Mouse (Mus musculus) cerebellum, adult 2 months (tissue): ENCODE data around the gene Git2. TPM values are rescaled to one million over a fixed set of nuclear protein-coding genes. Genes with fewer than 3 reads are reported as not detected.
A peak's percentile ranks its signal among the peaks of the same experiment; 100 is the strongest.

Experiments used
- DNase-seq, 2 experiments: peaks; one replicate each; pipeline ENCODE4 v3.0.0; 2021
- H3K27ac ChIP-seq: fragments of 200-500 bp; 2 replicates; pipeline ENCODE4 v1.5.1; 2012; ENCODE audit warnings: low read length, control low read depth, inconsistent platforms; ENCODE audit not compliant: insufficient read depth
- H3K27me3 ChIP-seq: fragments of 200-500 bp; 2 replicates; pipeline ENCODE4 v1.6.1; 2012; ENCODE audit warnings: inconsistent platforms, mild to moderate bottlenecking, low read length, moderate library complexity; ENCODE audit not compliant: control insufficient read depth, insufficient read depth
- H3K4me1 ChIP-seq: fragments of 200-500 bp; 2 replicates; pipeline ENCODE4 v1.6.1; 2011; ENCODE audit warnings: low read length; ENCODE audit not compliant: control insufficient read depth, insufficient read depth
- H3K4me3 ChIP-seq: fragments of 200-500 bp; replicated peaks from 2 replicates; pipeline ENCODE3; 2011; ENCODE audit warnings: mild to moderate bottlenecking, low read depth, low read length, control low read depth; ENCODE audit not compliant: insufficient read depth
- CTCF ChIP-seq: fragments of 200-500 bp; IDR thresholded peaks from 2 replicates; pipeline ENCODE4 v1.5.1; 2011; ENCODE audit warnings: low read depth, mild to moderate bottlenecking, control low read depth, low read length, moderate library complexity, borderline replicate concordance; ENCODE audit not compliant: insufficient read depth
- POLR2A ChIP-seq: fragments of 200-500 bp; IDR thresholded peaks from 2 replicates; pipeline ENCODE4 v1.6.1; 2011; ENCODE audit warnings: low read length, control low read depth, borderline replicate concordance; ENCODE audit not compliant: insufficient read depth
- WGBS: fragments of 180-500 bp; shearing (Covaris S2); methylation state at CpG from one replicate; pipeline ENCODE4 v1.1.7; 2018; 5-methylcytosine and 5-hydroxymethylcytosine counted together
- polyA plus RNA-seq: library from polyadenylated mRNA; depleted of rRNA; stranded (reverse); fragments of >200 nt; gene quantifications from 2 replicates; pipeline ENCODE4 v1.2.3, GENCODE M21; 2012

Git2 gene
- polyA plus RNA-seq, 1 experiment: 96.5 TPM

DNA sequence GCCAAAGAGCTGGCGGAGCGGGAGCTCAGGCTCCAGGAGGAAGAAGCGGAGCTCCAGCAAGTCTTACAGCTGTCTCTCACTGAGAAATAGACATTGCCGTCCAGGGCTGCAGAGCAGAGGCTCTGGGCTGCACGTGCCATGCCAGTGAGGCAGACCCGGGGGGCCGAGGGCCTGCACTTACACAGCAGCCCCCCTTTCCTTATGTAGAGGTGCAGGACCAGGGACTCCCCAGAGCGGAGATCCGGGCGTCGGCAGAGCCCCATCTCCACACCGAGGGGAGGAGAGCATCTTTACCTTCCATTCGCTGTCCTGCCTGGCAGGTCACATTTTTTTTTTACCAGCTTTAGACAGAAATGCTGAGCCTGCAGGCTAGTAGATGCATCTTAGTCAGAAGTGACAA is 29.0 kb upstream of the Git2 start:
- H3K27ac ChIP-seq: peak overlapping the region; percentile 39; the same call in 1 of the 2 replicates
- 65% methylated on average over 13 of the region's 13 CpGs for WGBS

DNA sequence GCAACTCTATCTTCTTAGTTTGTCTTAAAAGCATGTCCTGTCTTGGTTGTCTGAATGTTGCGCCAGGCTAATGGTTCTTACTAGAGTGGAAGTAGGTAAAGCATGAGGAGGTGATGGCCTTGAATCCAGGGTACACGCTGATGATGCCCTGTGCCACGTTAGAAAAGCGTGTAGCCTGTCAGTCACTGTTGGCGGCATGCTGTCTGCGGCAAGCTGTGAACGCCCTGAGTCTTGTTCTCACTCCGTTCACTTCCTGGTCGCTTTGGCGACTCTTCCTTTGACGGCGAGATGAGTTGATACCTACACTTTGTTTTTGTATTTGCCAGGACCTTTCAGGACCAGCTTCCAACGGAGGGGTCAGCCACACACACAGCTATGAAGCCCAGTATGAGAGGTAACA is 27.9 kb upstream of the Git2 start:
- Histone ChIP-seq H3K4me1 (peaks cover 7% of the 10 kb centered on the region), H3K27ac (no peak overlapping the region), H3K27me3 (no peaks in the 10 kb centered on the region), H3K4me3 (no peak overlapping the region)
- 55% methylated on average over 13 of the region's 13 CpGs for WGBS
- no peak for DNase-seq
- TF ChIP-seq POLR2A (no peak), CTCF (no peak)

More for the DNA sequence above, 29.0 kb upstream of the Git2 start:
- Histone ChIP-seq H3K4me1 (peaks cover 9% of the 10 kb centered on the region), H3K27me3 (no peaks in the 10 kb centered on the region), H3K4me3 (no peak overlapping the region)
- TF ChIP-seq POLR2A: no peak
- TF ChIP-seq CTCF: no peak
- no peak for DNase-seq

DNA sequence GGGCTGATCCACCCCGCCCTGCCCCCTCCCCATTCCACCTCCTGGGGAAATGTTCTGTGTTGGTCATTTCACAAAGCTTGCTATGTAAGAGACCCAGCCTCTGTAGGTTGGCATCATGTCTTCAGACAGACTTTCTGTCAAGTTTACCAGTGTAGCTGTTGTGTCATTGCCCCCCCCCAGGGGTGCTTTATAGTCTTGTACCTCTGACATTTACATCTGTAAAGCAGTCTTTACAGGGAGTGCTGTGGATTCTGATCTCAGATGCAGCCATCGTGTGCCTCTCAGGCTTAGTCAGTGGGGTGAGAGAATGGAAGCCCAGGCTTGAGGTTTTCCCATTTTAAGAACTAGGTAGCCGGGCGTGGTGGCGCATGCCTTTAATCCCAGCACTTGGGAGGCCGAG is 26.5 kb upstream of the Git2 start:
- DNase-seq: no peak
- no peak overlapping the region for H3K4me3 ChIP-seq
- TF ChIP-seq POLR2A: no peak
- TF ChIP-seq CTCF: no peak
- no peak overlapping the region for H3K27ac ChIP-seq
- no peaks in the 10 kb centered on the region for H3K27me3 ChIP-seq
- WGBS: 84% methylated on average over 6 of the region's 6 CpGs
- peaks cover 7% of the 10 kb centered on the region for H3K4me1 ChIP-seq

DNA sequence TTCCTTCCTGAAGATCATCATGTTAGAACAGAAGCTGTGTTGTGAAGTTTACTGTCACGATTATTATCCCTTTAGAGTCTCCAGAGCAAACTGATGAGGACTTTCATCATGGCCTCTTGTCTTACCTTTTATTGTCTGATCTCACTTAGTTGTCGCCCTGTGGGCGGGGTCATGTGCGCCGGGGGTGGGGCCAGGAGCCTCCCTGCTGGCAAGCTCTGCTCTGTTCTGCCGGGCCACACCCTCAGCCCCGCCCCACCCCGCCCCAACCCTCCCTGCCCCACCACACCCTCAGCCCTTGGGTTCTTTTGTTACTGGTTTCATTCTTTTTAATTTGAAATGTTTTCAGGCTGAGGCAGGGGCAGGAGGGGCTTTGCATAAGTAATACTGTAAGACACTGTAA is 25.7 kb upstream of the Git2 start:
- H3K4me1 ChIP-seq: peaks cover 11% of the 10 kb centered on the region
- H3K27ac ChIP-seq: no peak overlapping the region
- no peak overlapping the region for H3K4me3 ChIP-seq
- DNase-seq: no peak
- no peaks in the 10 kb centered on the region for H3K27me3 ChIP-seq
- WGBS: 36% methylated on average over 8 of the region's 8 CpGs
- TF ChIP-seq CTCF: no peak
- no peak for TF ChIP-seq POLR2A

DNA sequence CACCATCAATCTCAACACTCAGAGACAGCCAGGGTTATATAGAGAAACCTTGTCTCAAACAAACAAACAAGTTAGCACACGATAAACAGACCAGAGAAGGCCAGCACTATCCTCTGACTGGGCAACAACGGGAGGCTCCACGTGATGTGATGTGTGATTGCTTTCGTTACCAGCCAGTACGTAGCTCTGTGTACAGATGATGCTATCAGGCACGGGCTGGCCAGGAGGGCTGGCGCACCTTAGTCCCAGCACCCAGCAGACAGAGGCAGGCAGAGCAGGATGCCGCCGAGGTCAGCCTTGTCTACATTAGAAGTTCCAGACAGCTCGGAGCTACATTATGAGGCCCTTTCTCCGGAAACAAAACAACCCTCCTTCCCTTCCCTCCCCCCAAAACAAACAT is 24.5 kb upstream of the Git2 start:
- DNase-seq: no peak
- TF ChIP-seq CTCF (no peak), POLR2A (no peak)
- 87% methylated on average over 11 of the region's 11 CpGs for WGBS
- Histone ChIP-seq H3K27ac (no peak overlapping the region), H3K4me1 (peaks cover 22% of the 10 kb centered on the region), H3K27me3 (no peaks in the 10 kb centered on the region), H3K4me3 (no peak overlapping the region)

DNA sequence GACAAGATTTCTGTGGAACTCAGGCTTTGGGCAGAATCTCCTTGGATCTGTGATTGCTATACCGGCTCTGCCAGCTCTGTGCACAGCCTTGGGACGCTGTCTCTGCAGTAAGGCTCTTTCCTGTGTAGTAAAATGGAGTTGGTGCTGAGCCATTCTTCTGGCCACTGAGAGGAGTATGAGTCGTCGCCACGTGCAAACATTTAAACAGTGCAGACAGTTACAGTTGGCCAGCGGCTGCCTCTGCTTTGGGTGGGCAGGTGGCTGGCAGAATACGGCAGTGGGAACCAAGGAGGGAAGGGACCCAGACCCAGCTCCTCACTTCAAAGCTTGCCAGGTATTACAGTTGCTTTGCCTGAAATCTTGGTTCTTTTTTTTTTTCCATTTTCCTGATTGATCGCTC is 21.9 kb upstream of the Git2 start:
- Histone ChIP-seq H3K4me3 (no peak overlapping the region), H3K27me3 (no peaks in the 10 kb centered on the region), H3K4me1 (peaks cover 35% of the 10 kb centered on the region), H3K27ac (no peak overlapping the region)
- TF ChIP-seq CTCF (no peak), POLR2A (no peak)
- DNase-seq: no peak
- 69% methylated on average over 8 of the region's 8 CpGs for WGBS

DNA sequence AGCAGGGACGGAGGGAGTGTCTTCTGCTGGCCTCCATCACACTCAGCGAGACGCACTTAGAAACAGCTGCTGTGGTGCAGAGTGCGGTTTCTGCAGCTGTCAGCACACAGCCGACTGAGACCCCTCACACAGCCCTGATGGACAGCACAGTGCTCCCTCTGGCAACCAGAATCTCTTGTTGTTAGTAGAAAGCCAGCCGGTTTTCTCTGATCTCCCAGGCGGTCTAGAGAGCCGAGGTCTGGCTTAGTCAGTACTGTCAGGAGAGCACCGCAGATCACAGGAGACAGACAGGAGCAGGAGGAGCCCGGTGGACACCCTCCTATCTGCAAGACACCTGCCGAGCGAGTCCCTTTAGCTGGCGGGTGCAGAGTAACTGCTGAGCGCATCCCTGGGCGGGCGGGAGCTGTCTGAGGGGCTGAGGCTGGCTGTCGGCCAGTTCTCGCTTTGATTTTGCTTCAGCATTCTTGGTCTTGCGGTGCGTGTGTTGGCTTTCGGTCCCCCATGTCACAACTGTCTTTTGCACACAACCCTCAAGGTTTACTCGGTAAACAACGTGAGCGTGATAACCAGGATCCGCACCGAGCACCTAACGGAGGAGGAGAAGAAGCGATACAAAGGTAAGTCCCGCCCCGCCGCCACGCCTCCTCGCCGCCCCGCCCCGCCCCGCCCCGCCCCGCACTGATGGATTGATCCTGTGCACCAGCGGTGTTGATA is 21.1 kb upstream of the Git2 start:
- 9% methylated on average over 40 of the region's 40 CpGs for WGBS
- Histone ChIP-seq H3K27me3 (no peaks in the 10 kb centered on the region), H3K4me3 (peak overlapping the region; percentile 67), H3K27ac (peak overlapping the region; percentile 2), H3K4me1 (peaks cover 35% of the 10 kb centered on the region)
- DNase-seq: peak; percentile 38 to 55
- no peak for TF ChIP-seq CTCF

DNA sequence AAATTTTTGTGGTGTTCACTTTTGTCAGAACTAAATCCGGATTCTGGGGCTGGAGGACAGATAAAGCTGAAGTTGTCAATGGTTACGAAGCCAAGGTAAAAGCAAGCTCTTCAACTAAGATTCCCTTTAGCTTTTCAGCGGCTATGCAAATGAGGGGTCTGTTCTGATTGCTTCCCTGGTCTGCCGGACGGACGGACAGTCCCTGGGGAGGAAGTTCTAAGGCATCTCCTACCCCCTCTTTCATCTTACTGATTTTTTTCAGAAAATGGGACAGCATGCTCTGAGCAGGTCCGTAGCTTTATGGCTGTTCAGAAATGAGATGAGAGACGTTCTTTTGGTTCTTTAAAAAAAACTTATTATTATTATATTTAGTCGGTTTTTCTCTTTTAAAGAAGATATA is 20.3 kb upstream of the Git2 start:
- TF ChIP-seq CTCF (no peak), POLR2A (no peak)
- H3K27me3 ChIP-seq: no peaks in the 10 kb centered on the region
- no peak for DNase-seq
- H3K4me1 ChIP-seq: peaks cover 35% of the 10 kb centered on the region
- 46% methylated on average over 9 of the region's 9 CpGs for WGBS
- H3K27ac ChIP-seq: peak overlapping the region; percentile 37
- no peak overlapping the region for H3K4me3 ChIP-seq

DNA sequence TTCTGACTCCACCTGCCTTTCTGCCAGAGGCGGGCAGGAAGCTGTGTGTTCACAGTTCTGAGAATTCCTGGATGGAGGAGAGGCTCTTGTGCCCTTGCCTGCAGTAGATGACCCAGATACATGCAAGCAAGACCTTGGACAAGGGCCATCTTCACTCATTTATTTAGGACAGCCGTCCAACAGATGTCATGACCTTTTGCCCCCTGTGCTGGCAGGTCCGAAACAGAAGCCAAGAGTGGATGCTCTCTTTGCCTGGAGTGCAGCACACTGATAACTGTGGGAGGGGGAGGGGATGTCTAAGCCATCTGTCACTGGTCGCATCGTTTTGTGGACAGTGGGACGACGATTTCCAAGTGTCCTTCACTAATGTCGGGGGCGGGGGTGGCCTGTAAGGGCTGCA is 19.9 kb upstream of the Git2 start:
- peak; percentile 58 to 63 for DNase-seq
- 15% methylated on average over 9 of the region's 9 CpGs for WGBS
- peaks cover 35% of the 10 kb centered on the region for H3K4me1 ChIP-seq
- TF ChIP-seq CTCF: no peak
- TF ChIP-seq POLR2A: no peak
- H3K27me3 ChIP-seq: no peaks in the 10 kb centered on the region
- H3K4me3 ChIP-seq: no peak overlapping the region
- peak overlapping the region; percentile 37 for H3K27ac ChIP-seq
